Mouse (Mus musculus): Measurements from ENCODE around the gene Bdnf.

Bdnf gene

GRCm38 (mm10) chr2:109674532-109674931 is at the start of gene Bdnf:
Bdnf (plus strand) TSS chr2:109674700.
- DNase-seq: no peak

DNA sequence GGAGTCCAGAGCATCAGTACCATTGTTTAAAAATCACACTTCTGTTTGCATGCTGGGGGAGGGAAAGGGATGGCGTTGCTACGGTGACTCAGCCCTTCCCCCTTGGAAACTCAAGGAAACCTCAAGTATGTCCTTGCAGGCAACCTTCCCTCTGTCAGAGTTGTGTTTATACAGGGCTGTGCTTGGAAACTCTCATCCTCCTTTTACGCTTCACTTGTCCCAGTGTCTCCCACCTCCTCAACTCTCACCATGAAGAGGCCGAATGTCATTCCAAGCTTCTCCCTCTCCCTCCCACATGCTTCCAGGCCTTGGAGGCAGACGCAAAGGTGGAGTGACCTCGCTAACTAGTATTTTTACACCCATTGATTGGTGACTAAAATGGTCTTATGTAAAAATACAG is 47.6 kb upstream of the Bdnf start:
- no peak for DNase-seq

DNA sequence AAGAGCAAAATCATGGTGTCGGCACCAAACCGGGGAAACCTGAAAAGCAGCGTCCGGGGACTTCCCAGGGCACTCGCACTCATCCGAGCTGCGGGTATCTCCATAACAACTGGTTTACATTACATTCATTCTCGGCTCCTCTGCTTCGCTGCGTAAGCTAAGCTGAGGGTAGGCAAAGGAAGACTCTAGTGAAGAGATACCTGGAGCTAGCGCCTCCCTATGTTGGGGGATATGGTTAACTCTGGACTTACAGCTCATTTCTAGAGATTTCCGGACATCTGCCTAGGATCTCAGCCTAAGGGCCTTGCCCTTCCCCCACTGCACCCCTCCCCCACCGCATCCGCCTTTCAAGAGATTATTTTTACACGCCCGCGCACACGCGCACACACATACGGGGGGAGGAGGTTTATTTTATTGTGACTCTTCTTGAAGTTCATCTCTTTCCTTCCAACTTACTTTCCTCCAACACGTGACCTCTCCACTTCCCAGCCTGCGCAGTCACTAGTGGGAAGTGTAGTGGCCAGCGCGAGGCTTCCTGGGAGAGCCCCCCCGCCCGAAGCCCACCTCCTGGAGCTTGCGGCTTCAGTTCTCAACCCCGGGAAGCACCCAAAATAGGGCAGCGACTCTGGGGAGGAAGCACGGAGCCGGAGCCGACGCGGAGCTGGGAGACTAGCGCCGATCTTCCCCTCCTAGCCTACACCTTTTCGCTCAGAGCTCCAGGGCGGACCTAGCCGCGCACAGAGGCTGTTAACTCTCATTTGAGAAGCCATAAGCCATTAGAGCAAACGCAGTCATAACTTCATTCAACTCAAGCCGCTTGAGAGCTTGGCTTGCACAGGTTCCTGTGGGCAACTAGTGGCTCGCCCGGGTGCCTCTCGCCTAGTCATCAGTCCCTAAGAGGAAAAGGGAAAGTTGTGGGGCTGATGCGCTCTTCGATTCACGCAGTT is 718 bp upstream of the Bdnf start:
- DNase-seq: no peak

DNA sequence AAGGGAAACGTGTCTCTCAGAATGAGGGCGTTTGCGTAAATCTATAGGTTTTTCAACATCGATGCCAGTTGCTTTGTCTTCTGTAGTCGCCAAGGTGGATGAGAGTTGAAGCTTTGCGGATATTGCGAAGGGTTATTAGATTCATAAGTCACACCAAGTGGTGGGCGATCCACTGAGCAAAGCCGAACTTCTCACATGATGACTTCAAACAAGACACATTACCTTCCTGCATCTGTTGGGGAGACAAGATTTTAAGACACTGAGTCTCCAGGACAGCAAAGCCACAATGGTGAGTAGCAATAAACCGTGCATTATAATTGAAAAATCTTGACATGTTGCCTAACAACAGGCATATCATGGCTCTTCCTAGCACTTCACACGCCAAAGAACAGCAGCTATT is 551 bp downstream of the Bdnf start:
- DNase-seq: no peak

- DNase-seq: no peak
These were observed 1.6 kb downstream of the Bdnf start for GRCm38 (mm10) chr2:109675973-109676617.

GRCm38 (mm10) chr2:109676618-109676974 is 2.1 kb downstream of the Bdnf start:
- no peak for DNase-seq

GRCm38 (mm10) chr2:109677221-109678089 is 3.0 kb downstream of the Bdnf start:
- no peak for DNase-seq

DNA sequence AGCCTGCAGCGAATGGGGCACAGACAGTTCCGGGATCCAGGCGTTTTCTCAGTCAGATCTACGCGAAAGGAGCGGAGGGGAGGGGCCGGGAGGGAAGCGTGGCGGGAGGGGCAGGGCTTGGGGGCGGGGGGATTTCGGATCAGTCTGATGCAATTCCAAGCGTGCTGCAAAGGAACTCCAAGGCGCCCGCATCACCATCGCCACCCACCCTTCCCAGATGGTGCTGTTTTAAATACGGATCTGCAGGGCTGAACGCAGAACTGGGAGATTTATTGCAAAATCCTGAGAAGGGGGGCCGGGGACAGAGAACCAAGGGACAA is 3.5 kb downstream of the Bdnf start:
- no peak for DNase-seq

- no peak for DNase-seq
These were observed 4.0 kb downstream of the Bdnf start for GRCm38 (mm10) chr2:109678454-109678853.

GRCm38 (mm10) chr2:109679446-109679845 is 4.9 kb downstream of the Bdnf start:
- DNase-seq: no peak

GRCm38 (mm10) chr2:109681071-109681470 is 6.6 kb downstream of the Bdnf start:
- DNase-seq: no peak

DNA sequence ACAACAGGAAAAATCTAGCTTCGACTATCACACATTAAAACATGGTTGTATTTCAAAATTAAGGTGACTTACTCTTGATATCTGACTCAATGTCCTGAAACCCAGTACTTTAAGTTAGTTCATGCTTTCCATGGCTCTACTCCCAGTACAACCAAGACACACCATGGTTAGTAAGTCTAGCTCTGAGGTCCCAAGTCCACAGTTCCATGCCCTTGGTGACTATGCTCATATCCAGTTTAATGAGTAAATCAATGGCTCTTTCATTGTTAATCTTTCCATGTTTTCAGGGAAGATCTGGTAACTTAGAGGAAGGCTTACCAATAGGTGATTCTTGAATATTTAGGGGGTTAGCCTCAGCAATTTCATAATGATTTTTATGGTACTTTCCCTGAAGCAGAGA is 14.2 kb downstream of the Bdnf start:
- no peak for DNase-seq

DNA sequence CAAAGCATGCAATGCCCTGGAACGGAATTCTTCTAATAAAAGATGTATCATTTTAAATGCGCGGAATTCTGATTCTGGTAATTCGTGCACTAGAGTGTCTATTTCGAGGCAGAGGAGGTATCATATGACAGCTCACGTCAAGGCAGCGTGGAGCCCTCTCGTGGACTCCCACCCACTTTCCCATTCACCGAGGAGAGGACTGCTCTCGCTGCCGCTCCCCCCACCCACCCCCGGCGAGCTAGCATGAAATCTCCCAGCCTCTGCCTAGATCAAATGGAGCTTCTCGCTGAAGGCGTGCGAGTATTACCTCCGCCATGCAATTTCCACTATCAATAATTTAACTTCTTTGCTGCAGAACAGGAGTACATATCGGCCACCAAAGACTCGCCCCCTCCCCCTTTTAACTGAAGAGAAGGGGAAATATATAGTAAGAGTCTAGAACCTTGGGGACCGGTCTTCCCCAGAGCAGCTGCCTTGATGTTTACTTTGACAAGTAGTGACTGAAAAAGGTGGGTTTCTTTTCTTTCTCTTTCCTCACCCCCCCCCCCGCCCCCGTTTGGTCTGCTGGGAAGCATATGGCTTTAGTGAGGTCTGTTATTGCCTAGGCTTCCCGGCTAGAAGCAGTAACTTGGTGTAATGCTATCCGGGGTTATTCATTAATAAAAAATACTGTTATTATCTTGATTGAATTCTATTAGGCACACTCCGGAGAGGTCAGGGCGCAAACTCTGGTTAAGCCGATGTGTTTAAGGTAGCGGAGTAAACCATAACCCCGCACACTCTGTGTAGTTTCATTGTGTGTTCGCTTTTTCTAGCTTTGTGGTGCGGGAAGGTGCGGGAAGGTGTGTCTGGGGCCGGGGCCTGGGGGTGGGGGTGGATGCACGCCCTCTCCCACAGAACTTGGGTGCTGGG is 18.0 kb downstream of the Bdnf start:
- no peak for DNase-seq

DNA sequence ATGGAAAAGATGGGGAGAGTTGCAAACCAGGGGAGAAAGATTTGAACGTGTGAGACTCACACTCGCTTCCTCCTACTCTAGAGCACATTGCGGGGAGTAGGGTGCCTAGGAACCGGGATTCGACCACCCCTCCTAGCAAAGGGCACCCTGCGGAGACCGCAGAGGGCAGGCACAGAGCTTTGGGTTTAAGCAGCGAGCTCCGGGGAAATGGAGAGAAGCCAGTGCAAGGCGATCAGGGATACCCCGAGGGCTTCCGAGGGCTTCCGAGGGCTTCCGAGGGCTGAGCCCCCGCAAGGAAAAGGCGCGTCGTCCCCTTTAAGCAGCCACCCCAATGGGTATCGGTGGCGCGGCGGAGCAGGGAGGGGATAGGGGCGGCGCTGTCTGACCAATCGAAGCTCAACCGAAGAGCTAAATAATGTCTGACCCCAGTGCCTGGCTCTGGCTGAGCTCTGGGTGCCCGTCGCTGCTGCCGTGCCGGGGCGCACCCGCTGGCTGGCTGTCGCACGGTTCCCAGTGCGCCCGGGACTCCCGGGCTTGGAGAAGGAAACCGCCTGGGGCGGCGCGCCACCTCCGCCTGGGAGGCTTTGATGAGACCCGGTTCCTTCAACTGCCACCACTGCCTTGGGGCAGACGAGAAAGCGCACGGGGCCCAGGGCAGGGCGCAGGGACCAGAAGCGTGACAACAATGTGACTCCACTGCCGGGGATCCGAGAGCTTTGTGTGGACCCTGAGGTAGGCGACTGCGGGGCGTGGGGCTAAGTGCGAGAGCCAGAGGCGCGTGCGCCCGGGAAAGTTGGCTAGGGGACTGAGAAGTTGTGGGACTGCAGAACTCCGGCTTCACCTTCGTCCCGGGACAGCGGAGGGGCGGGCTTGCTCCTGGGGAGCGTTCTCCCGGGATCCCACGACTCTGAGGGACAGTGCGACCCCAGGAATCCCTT is 18.9 kb downstream of the Bdnf start:
- DNase-seq: no peak

- no peak for DNase-seq
These were observed 19.8 kb downstream of the Bdnf start for GRCm38 (mm10) chr2:109694116-109694837.

DNA sequence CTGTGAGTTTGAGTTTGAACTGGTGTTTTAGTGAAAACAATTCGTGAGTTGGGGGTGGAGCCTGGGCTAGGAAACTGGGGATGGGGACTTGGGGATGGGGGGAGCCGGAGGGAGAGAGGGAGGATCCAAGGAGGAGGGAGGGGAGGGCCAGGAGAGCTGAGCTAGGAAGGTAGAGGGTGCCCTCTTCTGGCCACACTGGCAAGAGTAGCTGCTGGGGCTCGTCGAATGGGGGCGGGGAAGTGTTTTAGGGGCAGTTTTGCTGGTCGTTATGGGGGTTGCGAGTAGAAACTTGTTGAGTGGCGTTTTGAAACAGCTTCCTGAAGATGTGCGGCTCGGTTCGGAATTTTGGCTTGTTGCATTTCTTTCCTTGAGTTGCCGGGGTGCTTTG is 20.3 kb downstream of the Bdnf start:
- no peak for DNase-seq

DNA sequence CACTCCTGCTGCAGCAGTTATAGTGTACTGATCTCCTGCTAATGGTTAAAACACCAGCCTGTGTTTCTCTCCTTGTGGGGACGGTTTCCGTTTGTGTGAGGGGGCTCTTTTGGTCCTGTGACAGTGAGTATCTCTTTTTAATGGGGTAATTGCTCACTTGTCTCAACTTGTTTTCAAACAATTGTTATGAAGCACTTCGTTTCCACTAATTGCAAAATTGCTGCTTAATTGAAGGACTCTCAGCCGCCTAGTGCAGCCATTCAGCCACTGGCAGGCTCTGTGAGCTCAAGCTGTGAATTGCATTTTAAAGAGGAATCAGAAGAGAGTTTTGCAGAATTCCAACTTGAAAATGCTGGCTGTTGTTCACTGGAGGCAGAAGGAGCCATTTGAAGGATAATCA is 22.7 kb downstream of the Bdnf start:
- DNase-seq: no peak

DNA sequence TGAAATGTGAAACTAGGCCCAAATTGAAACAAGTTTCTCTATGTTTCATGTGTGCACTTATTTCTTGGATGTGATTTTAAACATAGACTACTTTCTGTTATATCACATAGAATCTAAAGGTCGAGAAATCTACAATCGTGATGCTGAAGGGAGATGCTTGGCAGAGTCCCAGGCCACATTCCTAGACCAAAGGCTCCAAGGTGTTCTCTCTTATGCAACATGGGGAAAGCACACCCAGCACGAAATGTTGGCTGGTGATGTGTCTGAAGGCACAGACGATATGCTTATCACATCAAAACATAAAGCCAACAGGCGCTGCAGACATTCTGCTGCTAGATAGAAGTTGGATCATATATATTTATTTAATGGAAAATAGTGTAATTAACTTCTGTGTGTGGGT is 25.8 kb downstream of the Bdnf start:
- no peak for DNase-seq

DNA sequence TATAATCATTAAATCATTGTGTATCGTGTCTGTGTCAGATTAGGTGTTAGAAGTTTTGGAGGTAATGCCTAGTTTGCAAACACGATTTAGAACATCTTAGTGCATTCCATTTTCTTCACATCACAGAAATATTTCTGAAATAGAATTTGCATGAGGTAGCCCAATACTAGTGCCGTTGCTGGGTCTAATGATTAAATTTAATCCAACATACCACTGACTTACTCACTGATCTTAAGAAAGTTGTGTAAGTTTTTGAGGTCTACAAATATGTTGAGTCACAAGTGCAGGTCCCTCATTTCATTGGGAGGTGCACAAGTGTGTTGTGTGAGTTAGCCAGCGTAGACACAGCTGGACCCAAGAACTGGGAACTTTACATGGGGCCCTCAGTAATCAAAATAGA is 29.1 kb downstream of the Bdnf start:
- no peak for DNase-seq

- no peak for DNase-seq
These were observed 29.6 kb downstream of the Bdnf start for GRCm38 (mm10) chr2:109704053-109704452.

DNA sequence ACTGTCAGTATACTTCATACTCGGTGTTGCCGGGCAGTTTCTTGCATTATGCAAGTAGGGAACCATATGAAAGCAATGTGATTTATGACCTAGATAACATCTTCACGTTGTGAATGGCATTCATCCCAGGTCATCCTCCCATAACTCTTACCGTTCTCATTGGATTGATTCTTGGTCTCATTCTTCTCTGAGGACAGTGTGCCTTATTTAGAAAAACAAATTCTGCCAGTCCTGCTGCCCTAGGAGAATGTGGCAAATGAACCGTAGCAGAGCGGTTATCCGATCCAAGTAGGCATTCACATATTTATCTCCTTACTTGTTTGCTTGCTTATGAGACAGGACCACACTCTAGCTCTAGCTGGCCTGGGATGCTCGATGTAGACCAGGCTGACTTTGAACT is 32.0 kb downstream of the Bdnf start:
- no peak for DNase-seq

Measured in thymus, postnatal 14 days (tissue).